Mouse (Mus musculus) embryonic facial prominence, embryonic 12.5 days (tissue): Measurements from ENCODE around the gene Zfp446. TPM values are rescaled to one million over a fixed set of nuclear protein-coding genes. Genes with fewer than 3 reads are reported as not detected.
"Not testable (repeated sequence)": the region's sequence is repeated elsewhere in the genome, so short reads cannot be mapped to it uniquely, and the experiment has no call there.

Experiments
- ATAC-seq: fragments of 200-750 bp; cut with Nextera tagmentation; 2 replicates; pipeline ENCODE4 v1.8.0; 2017; ENCODE audit not compliant: insufficient number of reproducible peaks, insufficient read depth, low FRiP score, low TSS enrichment
- H3K27ac ChIP-seq: fragments of 300-500 bp; sonication (generic); 2 replicates; pipeline ENCODE4 v1.5.1; 2016; ENCODE audit warnings: mild to moderate bottlenecking
- H3K27me3 ChIP-seq: fragments of 300-500 bp; sonication (generic); 2 replicates; pipeline ENCODE4 v1.6.1; 2016; ENCODE audit warnings: mild to moderate bottlenecking, moderate library complexity
- H3K36me3 ChIP-seq: fragments of 300-500 bp; sonication (generic); 2 replicates; pipeline ENCODE4 v1.6.1; 2016; ENCODE audit warnings: mild to moderate bottlenecking
- H3K4me1 ChIP-seq: fragments of 300-500 bp; sonication (generic); 2 replicates; pipeline ENCODE4 v1.6.1; 2016
- H3K4me2 ChIP-seq: fragments of 300-500 bp; sonication (generic); replicated peaks from 2 replicates; pipeline ENCODE4 v1.6.1; 2016; ENCODE audit warnings: mild to moderate bottlenecking, moderate library complexity
- H3K4me3 ChIP-seq: fragments of 300-500 bp; sonication (generic); 2 replicates; pipeline ENCODE4 v1.5.1; 2016; ENCODE audit warnings: mild to moderate bottlenecking
- H3K9ac ChIP-seq: fragments of 300-500 bp; sonication (generic); 2 replicates; pipeline ENCODE4 v1.6.1; 2016; ENCODE audit warnings: mild to moderate bottlenecking, moderate library complexity
- H3K9me3 ChIP-seq: fragments of 300-500 bp; sonication (generic); 2 replicates; pipeline ENCODE4 v1.6.1; 2016; ENCODE audit warnings: mild to moderate bottlenecking, moderate library complexity
- WGBS: fragments of 180-500 bp; shearing (Covaris S2); methylation state at CpG from one replicate; pipeline ENCODE4 v1.1.7; 2016; 5-methylcytosine and 5-hydroxymethylcytosine counted together
- polyA plus RNA-seq: library from polyadenylated mRNA; unstranded; fragments of >200 nt; fragmentation: Nextera tagmentation; extraction: Ambion mirVana; gene quantifications from 2 replicates; pipeline ENCODE4 v1.2.1, GENCODE M21; 2016

Gene Zfp446
- polyA plus RNA-seq: 12.0 and 13.0 TPM in 2 replicates

DNA sequence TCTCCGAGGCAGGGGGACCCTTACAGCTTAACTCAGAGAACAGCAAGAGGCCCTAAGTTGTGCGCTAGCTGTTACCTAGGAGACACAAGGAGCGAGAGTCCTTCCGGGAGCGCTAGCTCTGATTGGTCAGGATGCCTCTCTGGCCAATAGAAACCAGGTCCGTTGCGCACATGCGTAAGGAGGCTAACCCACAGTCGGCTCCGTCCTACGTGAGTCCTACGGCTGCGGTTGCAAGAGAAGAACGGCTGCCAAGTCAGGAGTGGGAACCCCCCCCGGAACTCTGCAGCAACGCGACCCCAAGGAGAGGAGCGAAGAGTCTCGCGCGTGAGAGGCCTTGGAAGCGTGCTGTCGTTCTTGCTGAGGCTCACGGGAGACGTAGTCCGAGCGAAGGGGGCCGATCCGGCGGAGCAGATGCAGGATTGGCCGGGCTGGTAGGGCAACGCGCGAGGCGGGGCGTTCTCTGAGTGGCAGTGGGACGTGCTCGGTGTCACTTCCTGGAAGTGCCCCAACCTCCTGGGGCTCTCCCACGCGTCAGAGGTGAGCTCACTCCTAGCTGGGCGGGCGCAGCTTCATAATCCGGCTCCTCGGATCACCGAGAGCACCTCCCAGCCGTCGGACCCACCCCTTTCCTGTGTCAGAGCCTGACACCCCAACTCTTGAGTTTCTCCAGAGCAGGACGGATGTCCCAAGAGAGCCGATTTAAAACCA, at the start of gene Zfp446:
Gene Zfp446 (plus strand): TSS at position 167 of the 708 bp plus-strand sequence.
- Histone ChIP-seq H3K27ac (peak within 1 kb of the TSS; percentile 94), H3K36me3 (peaks cover 7% of the 10 kb centered on the region; the same call in 1 of the 2 replicates)
- WGBS: under 1% methylated on average over 49 of the region's 49 CpGs

DNA sequence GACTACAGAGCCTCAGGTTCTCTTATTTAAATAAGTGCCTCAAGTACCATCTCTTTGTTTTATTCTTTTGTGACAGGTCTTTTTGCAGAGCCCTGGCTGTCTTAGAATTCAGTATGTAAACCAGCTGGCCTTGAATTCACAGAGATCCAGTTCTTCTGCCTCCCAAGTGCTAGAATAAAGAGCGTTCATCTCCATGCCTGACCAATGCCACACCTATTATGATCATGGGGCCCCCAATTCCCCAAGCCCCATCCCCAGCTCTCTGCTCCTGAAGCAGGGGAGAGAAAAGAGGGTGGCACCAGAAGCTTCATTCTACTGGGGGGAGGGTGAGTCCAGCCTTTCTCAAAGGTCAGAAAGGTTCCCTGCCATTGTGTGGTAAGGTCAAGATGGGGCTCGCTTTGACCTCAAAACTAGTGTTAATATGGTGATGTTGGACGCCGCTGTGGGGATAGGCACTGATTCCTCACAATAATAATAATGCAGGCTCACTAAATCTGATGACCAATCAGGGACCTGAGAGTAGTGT, 44.0 kb upstream of the Zfp446 start:
- Histone ChIP-seq H3K9ac (no peak overlapping the region), H3K4me3 (no peak overlapping the region), H3K27ac (no peak overlapping the region), H3K27me3 (peaks cover 5% of the 10 kb centered on the region; the same call in 1 of the 2 replicates), H3K4me2 (no peak overlapping the region), H3K9me3 (no peaks in the 10 kb centered on the region), H3K4me1 (no peaks in the 10 kb centered on the region), H3K36me3 (0 out of 2 replicates have a peak, but pooled peaks cover 3% of the 10 kb centered on the region)
- ATAC-seq: no peak
- 68% methylated on average over 4 of the region's 4 CpGs for WGBS

More for the DNA sequence above, at the start of gene Zfp446:
- peak; percentile 98 for ATAC-seq
- Histone ChIP-seq H3K9me3 (no peaks in the 10 kb centered on the region), H3K4me1 (peaks cover 9% of the 10 kb centered on the region; the same call in 1 of the 2 replicates), H3K4me2 (peak within 1 kb of the TSS; percentile 69), H3K27me3 (no peaks in the 10 kb centered on the region), H3K9ac (peak within 1 kb of the TSS; percentile 63), H3K4me3 (peak within 1 kb of the TSS; percentile 61)

DNA sequence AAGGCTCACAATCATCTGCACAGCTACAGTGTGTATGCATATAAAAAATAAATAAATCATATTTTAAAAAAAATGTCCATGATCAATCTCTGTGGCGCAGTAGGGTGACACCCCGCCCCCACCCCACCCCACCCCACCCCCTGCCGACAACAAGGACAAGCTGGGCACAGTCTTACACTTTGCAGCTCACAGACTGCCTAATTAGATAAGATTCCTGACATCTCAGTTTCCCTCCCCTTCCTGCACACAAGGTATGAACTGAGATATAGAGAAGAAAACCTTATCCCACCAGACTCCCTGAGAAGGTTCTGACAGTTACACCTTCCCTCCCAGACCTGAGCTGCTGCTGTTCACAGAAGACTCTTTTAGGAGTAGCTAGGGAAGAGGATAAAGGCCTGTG, 42.8 kb upstream of the Zfp446 start:
- ATAC-seq: no peak
- no peaks in the 10 kb centered on the region for H3K36me3 ChIP-seq
- H3K4me1 ChIP-seq: no peaks in the 10 kb centered on the region
- WGBS: 70% methylated on average over 3 of the region's 3 CpGs
- H3K4me2 ChIP-seq: no peak overlapping the region
- no peaks in the 10 kb centered on the region for H3K27me3 ChIP-seq
- H3K9me3 ChIP-seq: no peaks in the 10 kb centered on the region
- H3K9ac ChIP-seq: no peak overlapping the region
- H3K4me3 ChIP-seq: no peak overlapping the region
- H3K27ac ChIP-seq: no peak overlapping the region

- not testable (repeated sequence) for ATAC-seq, H3K27me3 ChIP-seq, H3K4me2 ChIP-seq, H3K4me1 ChIP-seq, H3K9ac ChIP-seq, H3K36me3 ChIP-seq, H3K27ac ChIP-seq, H3K9me3 ChIP-seq, H3K4me3 ChIP-seq
- WGBS: 80% methylated on average over 4 of the region's 4 CpGs
Observed at GRCm38 (mm10) chr7:12937254-12937803, 40.3 kb upstream of the Zfp446 start.

- WGBS: 85% methylated on average over 4 of the region's 4 CpGs
- H3K36me3 ChIP-seq: no peaks in the 10 kb centered on the region
- no peaks in the 10 kb centered on the region for H3K27me3 ChIP-seq
- H3K9me3 ChIP-seq: no peaks in the 10 kb centered on the region
- no peak overlapping the region for H3K27ac ChIP-seq
- H3K9ac ChIP-seq: no peak overlapping the region
- no peak overlapping the region for H3K4me2 ChIP-seq
- no peaks in the 10 kb centered on the region for H3K4me1 ChIP-seq
- no peak for ATAC-seq
- no peak overlapping the region for H3K4me3 ChIP-seq
Observed at GRCm38 (mm10) chr7:12940599-12940998, 37.0 kb upstream of the Zfp446 start.

DNA sequence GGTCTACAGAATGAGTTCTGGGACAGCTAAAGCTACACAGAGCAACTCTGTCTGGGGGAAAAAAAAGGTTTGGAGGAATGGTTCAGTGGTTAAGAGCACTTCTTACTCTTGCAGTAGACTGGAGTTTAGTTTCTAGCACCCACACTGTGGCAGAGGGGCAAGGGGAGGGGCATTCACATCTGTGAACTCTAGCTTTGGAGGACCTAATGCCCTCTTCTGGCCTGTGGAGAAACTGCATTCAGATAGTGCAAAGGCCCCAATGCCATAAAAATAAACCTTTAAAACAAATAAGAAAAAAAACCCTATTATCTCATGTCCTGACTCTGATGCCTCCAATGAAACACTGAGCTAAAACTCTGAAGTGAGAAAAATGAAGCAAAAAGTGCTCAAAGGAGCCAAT, 34.2 kb upstream of the Zfp446 start:
- no peak for ATAC-seq
- no peaks in the 10 kb centered on the region for H3K4me1 ChIP-seq

GRCm38 (mm10) chr7:12949032-12949871, 28.4 kb upstream of the Zfp446 start:
- Histone ChIP-seq H3K36me3 (no peaks in the 10 kb centered on the region), H3K9ac (peak overlapping the region; percentile 65), H3K4me3 (peak overlapping the region; percentile 44), H3K4me2 (peak overlapping the region; percentile 81), H3K27me3 (no peaks in the 10 kb centered on the region), H3K4me1 (0 out of 2 replicates have a peak, but pooled peaks cover 5% of the 10 kb centered on the region), H3K27ac (peak overlapping the region; percentile 86), H3K9me3 (no peaks in the 10 kb centered on the region)
- 9% methylated on average over 35 of the region's 35 CpGs for WGBS
- ATAC-seq: peak; percentile 98

More for the DNA sequence above, 34.2 kb upstream of the Zfp446 start:
- no peak overlapping the region for H3K27ac ChIP-seq
- H3K27me3 ChIP-seq: no peaks in the 10 kb centered on the region
- H3K36me3 ChIP-seq: no peaks in the 10 kb centered on the region
- no peak overlapping the region for H3K9ac ChIP-seq
- no peak overlapping the region for H3K4me2 ChIP-seq
- no peaks in the 10 kb centered on the region for H3K9me3 ChIP-seq
- H3K4me3 ChIP-seq: no peak overlapping the region

DNA sequence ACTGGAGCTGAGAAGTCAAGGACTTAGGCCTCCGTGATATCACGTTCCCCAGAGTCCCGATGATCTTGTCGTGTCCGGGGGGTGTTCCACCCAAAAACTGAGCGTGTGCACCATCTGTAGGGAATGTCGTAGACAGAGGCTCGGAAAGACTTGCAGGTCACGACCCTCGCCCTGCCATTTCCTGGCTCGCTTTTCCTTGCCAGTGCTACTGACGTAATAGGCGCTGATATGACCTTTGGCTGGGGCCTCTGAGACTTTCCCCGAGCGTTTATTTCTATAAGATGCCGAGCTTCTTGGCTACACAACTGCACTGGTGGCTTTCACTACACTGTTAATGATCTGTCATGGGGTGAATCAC, 27.8 kb upstream of the Zfp446 start:
- Histone ChIP-seq H3K4me3 (peak overlapping the region; percentile 44), H3K4me1 (0 out of 2 replicates have a peak, but pooled peaks cover 5% of the 10 kb centered on the region), H3K9ac (peak overlapping the region; percentile 65), H3K36me3 (no peaks in the 10 kb centered on the region), H3K4me2 (peak overlapping the region; percentile 81), H3K27ac (peak overlapping the region; percentile 79), H3K27me3 (no peaks in the 10 kb centered on the region), H3K9me3 (no peaks in the 10 kb centered on the region)
- WGBS: 4% methylated on average over 16 of the region's 16 CpGs
- no peak for ATAC-seq

DNA sequence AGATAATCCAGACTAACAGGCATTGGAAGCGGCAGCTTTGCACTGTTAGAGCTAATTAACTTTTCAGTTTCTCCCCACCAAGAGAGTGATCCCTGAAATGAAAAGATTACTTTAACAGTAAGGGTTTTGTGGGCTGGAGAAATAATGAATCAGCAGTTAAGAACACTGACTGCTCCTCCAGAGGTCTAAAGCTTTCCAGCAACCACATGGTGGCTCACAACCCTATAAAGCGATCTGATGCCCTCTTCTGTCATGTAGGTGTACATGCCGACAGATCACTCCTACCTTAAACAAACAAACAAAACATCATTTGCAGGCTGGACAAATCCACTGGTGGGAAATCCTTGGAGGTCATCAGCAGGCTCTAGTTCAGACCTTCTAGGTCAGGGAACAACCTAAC, 22.8 kb upstream of the Zfp446 start:
- H3K4me1 ChIP-seq: 0 out of 2 replicates have a peak, but pooled peaks cover 5% of the 10 kb centered on the region
- H3K27ac ChIP-seq: no peak overlapping the region
- H3K36me3 ChIP-seq: no peaks in the 10 kb centered on the region
- H3K9me3 ChIP-seq: no peaks in the 10 kb centered on the region
- H3K9ac ChIP-seq: no peak overlapping the region
- no peaks in the 10 kb centered on the region for H3K27me3 ChIP-seq
- no peak overlapping the region for H3K4me2 ChIP-seq
- H3K4me3 ChIP-seq: no peak overlapping the region
- 60% methylated on average over 3 of the region's 3 CpGs for WGBS
- ATAC-seq: no peak

GRCm38 (mm10) chr7:12957511-12957910, 20.1 kb upstream of the Zfp446 start:
- H3K4me1 ChIP-seq: no peaks in the 10 kb centered on the region
- 66% methylated on average over 5 of the region's 5 CpGs for WGBS

GRCm38 (mm10) chr7:12958948-12959347, 18.7 kb upstream of the Zfp446 start:
- Histone ChIP-seq H3K9me3 (no peaks in the 10 kb centered on the region), H3K27ac (no peak overlapping the region), H3K4me2 (no peak overlapping the region), H3K4me3 (no peak overlapping the region), H3K36me3 (no peaks in the 10 kb centered on the region), H3K9ac (no peak overlapping the region), H3K27me3 (no peaks in the 10 kb centered on the region), H3K4me1 (no peaks in the 10 kb centered on the region)
- WGBS: 83% methylated on average over 4 of the region's 4 CpGs
- ATAC-seq: no peak

More at GRCm38 (mm10) chr7:12957511-12957910, 20.1 kb upstream of the Zfp446 start:
- no peaks in the 10 kb centered on the region for H3K27me3 ChIP-seq
- H3K9me3 ChIP-seq: no peaks in the 10 kb centered on the region
- ATAC-seq: no peak
- H3K27ac ChIP-seq: no peak overlapping the region
- H3K4me3 ChIP-seq: no peak overlapping the region
- H3K4me2 ChIP-seq: no peak overlapping the region
- H3K9ac ChIP-seq: no peak overlapping the region
- H3K36me3 ChIP-seq: no peaks in the 10 kb centered on the region
